Mouse (Mus musculus): Measurements from ENCODE around the gene Frmd4b. TPM values are rescaled to one million over a fixed set of nuclear protein-coding genes. Genes with fewer than 3 reads are reported as not detected.

Frmd4b gene
- polyA plus RNA-seq, 1 experiment from 2014 or later, result 22.2 TPM

DNA sequence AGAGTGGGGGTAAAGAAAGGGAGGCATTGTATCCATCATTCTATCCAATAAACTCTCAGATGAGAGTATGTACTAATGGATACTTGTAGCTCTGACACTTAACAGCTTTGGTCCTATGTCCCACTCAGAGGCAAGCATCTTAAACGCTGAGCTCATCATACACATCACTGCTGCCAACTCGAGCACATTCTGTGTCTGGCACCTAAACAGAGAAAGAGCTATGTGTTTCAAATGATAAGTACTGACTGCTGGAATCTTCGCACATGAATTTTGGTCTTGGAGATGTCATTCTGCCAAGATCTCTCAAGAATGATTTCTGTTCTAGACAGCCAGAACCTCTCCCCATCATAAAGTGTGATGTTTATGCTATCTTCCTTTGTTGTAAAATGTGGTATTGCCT lies 284.0 kb downstream of the Frmd4b start:
- H3K27me3 ChIP-seq (ENCODE audit: control insufficient read depth, insufficient read depth, low read length), result no peaks in the 10 kb centered on the region
- H3K9ac ChIP-seq (replicated peaks; ENCODE audit: low read depth, low read length), result no peak overlapping the region
- no peaks in the 10 kb centered on the region for H3K36me3 ChIP-seq (ENCODE audit: control insufficient read depth, insufficient read depth, low read length)
- H3K27ac ChIP-seq (ENCODE audit: low read length), result no peak overlapping the region
- no peaks in the 10 kb centered on the region for H3K4me1 ChIP-seq (ENCODE audit: control insufficient read depth, insufficient read depth, low read length)
- H3K4me2 ChIP-seq (replicated peaks; ENCODE audit: low read depth, low read length), result no peak overlapping the region
- H3K9me3 ChIP-seq (ENCODE audit: control insufficient read depth, low read depth, low read length), result no peaks in the 10 kb centered on the region
- H3K4me3 ChIP-seq (ENCODE audit: low read depth, low read length), result no peak overlapping the region
- WGBS, result 76% methylated on average over 3 of the region's 3 CpGs
- no peak for ATAC-seq (ENCODE audit: insufficient number of reproducible peaks, insufficient read depth, low FRiP score, low read depth)

DNA sequence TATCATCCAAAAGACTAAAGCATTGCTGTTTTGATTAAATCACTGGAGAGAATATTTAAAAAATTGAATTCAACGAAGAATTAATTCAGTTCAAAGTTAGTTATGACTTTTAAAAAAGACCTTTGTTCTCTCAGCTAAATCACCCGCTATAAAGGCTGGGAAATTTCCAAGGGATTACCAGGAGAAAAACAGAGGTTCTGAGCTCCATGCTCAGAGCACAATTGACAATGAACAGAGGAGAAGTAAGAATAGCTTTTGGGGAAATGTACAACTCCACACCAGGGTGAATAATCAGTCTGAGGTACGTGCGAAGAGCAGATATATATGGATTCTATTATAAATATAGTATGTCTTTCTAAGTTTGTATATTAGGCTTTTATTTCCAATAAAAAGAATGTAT lies 293.4 kb downstream of the Frmd4b start:
- ATAC-seq (ENCODE audit: insufficient number of reproducible peaks, insufficient read depth, low FRiP score, low read depth), result no peak
- 81% methylated on average over 4 of the region's 4 CpGs for WGBS
- H3K9ac ChIP-seq (replicated peaks; ENCODE audit: low read depth, low read length), result no peak overlapping the region
- H3K4me1 ChIP-seq (ENCODE audit: control insufficient read depth, insufficient read depth, low read length), result no peaks in the 10 kb centered on the region
- no peak overlapping the region for H3K4me2 ChIP-seq (replicated peaks; ENCODE audit: low read depth, low read length)
- no peaks in the 10 kb centered on the region for H3K36me3 ChIP-seq (ENCODE audit: control insufficient read depth, insufficient read depth, low read length)
- H3K4me3 ChIP-seq (ENCODE audit: low read depth, low read length), result no peak overlapping the region
- H3K27me3 ChIP-seq (ENCODE audit: control insufficient read depth, insufficient read depth, low read length), result no peaks in the 10 kb centered on the region
- no peak overlapping the region for H3K27ac ChIP-seq (ENCODE audit: low read length)
- H3K9me3 ChIP-seq (ENCODE audit: control insufficient read depth, low read depth, low read length), result no peaks in the 10 kb centered on the region

- no peak overlapping the region for H3K9ac ChIP-seq (replicated peaks; ENCODE audit: low read depth, low read length)
- no peak overlapping the region for H3K27ac ChIP-seq (ENCODE audit: low read length)
- WGBS, result 77% methylated on average over 12 of the region's 12 CpGs
- no peak overlapping the region for H3K4me2 ChIP-seq (replicated peaks; ENCODE audit: low read depth, low read length)
- no peaks in the 10 kb centered on the region for H3K36me3 ChIP-seq (ENCODE audit: control insufficient read depth, insufficient read depth, low read length)
- no peak for ATAC-seq (ENCODE audit: insufficient number of reproducible peaks, insufficient read depth, low FRiP score, low read depth)
- no peak overlapping the region for H3K4me3 ChIP-seq (ENCODE audit: low read depth, low read length)
- no peaks in the 10 kb centered on the region for H3K4me1 ChIP-seq (ENCODE audit: control insufficient read depth, insufficient read depth, low read length)
- no peaks in the 10 kb centered on the region for H3K27me3 ChIP-seq (ENCODE audit: control insufficient read depth, insufficient read depth, low read length)
- no peaks in the 10 kb centered on the region for H3K9me3 ChIP-seq (ENCODE audit: control insufficient read depth, low read depth, low read length)
Observed at GRCm38 (mm10) chr6:97322126-97322525, 295.2 kb downstream of the Frmd4b start.

- Histone ChIP-seq H3K9ac (replicated peaks; ENCODE audit: low read depth, low read length) (no peak overlapping the region), H3K4me1 (ENCODE audit: control insufficient read depth, insufficient read depth, low read length) (no peaks in the 10 kb centered on the region), H3K27ac (ENCODE audit: low read length) (no peak overlapping the region), H3K9me3 (ENCODE audit: control insufficient read depth, low read depth, low read length) (no peaks in the 10 kb centered on the region), H3K27me3 (ENCODE audit: control insufficient read depth, insufficient read depth, low read length) (no peaks in the 10 kb centered on the region), H3K4me2 (replicated peaks; ENCODE audit: low read depth, low read length) (no peak overlapping the region), H3K36me3 (ENCODE audit: control insufficient read depth, insufficient read depth, low read length) (no peaks in the 10 kb centered on the region), H3K4me3 (ENCODE audit: low read depth, low read length) (no peak overlapping the region)
- WGBS, result 73% methylated on average over 11 of the region's 11 CpGs
- no peak for ATAC-seq (ENCODE audit: insufficient number of reproducible peaks, insufficient read depth, low FRiP score, low read depth)
Observed at GRCm38 (mm10) chr6:97321156-97321555, 296.2 kb downstream of the Frmd4b start.

- H3K4me2 ChIP-seq (replicated peaks; ENCODE audit: low read depth, low read length), result no peak overlapping the region
- no peak overlapping the region for H3K4me3 ChIP-seq (ENCODE audit: low read depth, low read length)
- no peaks in the 10 kb centered on the region for H3K9me3 ChIP-seq (ENCODE audit: control insufficient read depth, low read depth, low read length)
- H3K9ac ChIP-seq (replicated peaks; ENCODE audit: low read depth, low read length), result no peak overlapping the region
- 74% methylated on average over 4 of the region's 4 CpGs for WGBS
- no peak for ATAC-seq (ENCODE audit: insufficient number of reproducible peaks, insufficient read depth, low FRiP score, low read depth)
- no peaks in the 10 kb centered on the region for H3K27me3 ChIP-seq (ENCODE audit: control insufficient read depth, insufficient read depth, low read length)
- no peaks in the 10 kb centered on the region for H3K4me1 ChIP-seq (ENCODE audit: control insufficient read depth, insufficient read depth, low read length)
- no peaks in the 10 kb centered on the region for H3K36me3 ChIP-seq (ENCODE audit: control insufficient read depth, insufficient read depth, low read length)
- H3K27ac ChIP-seq (ENCODE audit: low read length), result no peak overlapping the region
Observed at GRCm38 (mm10) chr6:97319081-97319480, 298.3 kb downstream of the Frmd4b start.

GRCm38 (mm10) chr6:97317956-97318355 lies 299.4 kb downstream of the Frmd4b start:
- 95% methylated on average over 3 of the region's 3 CpGs for WGBS
- Histone ChIP-seq H3K4me3 (ENCODE audit: low read depth, low read length) (no peak overlapping the region), H3K9ac (replicated peaks; ENCODE audit: low read depth, low read length) (no peak overlapping the region), H3K9me3 (ENCODE audit: control insufficient read depth, low read depth, low read length) (no peaks in the 10 kb centered on the region), H3K36me3 (ENCODE audit: control insufficient read depth, insufficient read depth, low read length) (no peaks in the 10 kb centered on the region), H3K27ac (ENCODE audit: low read length) (no peak overlapping the region), H3K27me3 (ENCODE audit: control insufficient read depth, insufficient read depth, low read length) (no peaks in the 10 kb centered on the region), H3K4me2 (replicated peaks; ENCODE audit: low read depth, low read length) (no peak overlapping the region), H3K4me1 (ENCODE audit: control insufficient read depth, insufficient read depth, low read length) (no peaks in the 10 kb centered on the region)
- ATAC-seq (ENCODE audit: insufficient number of reproducible peaks, insufficient read depth, low FRiP score, low read depth), result no peak

DNA sequence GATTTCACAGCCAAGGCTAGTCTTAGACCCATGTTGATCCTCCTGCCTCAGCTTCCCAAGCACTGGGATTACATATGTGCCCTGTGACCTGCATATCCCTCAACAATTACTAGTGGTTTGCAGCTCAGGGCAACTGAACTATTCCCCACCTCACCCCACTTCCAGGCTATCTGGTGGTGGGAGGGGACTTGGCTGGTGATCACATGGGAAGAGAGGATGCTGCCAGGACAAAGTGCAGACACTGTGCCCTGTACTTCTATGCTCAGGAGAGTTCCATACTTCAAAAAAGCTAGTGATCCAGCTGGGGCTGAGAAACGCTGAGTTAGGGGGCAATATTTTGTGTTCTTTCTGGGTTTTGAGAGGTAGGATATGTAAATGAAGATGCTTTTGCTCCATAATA lies 300.6 kb downstream of the Frmd4b start:
- H3K4me2 ChIP-seq (replicated peaks; ENCODE audit: low read depth, low read length), result no peak overlapping the region
- H3K27ac ChIP-seq (ENCODE audit: low read length), result no peak overlapping the region
- H3K27me3 ChIP-seq (ENCODE audit: control insufficient read depth, insufficient read depth, low read length), result no peaks in the 10 kb centered on the region
- 88% methylated on average over 1 of the region's 1 CpGs for WGBS
- no peak for ATAC-seq (ENCODE audit: insufficient number of reproducible peaks, insufficient read depth, low FRiP score, low read depth)
- H3K4me1 ChIP-seq (ENCODE audit: control insufficient read depth, insufficient read depth, low read length), result no peaks in the 10 kb centered on the region
- no peaks in the 10 kb centered on the region for H3K36me3 ChIP-seq (ENCODE audit: control insufficient read depth, insufficient read depth, low read length)
- H3K9me3 ChIP-seq (ENCODE audit: control insufficient read depth, low read depth, low read length), result no peaks in the 10 kb centered on the region
- no peak overlapping the region for H3K9ac ChIP-seq (replicated peaks; ENCODE audit: low read depth, low read length)
- H3K4me3 ChIP-seq (ENCODE audit: low read depth, low read length), result no peak overlapping the region

DNA sequence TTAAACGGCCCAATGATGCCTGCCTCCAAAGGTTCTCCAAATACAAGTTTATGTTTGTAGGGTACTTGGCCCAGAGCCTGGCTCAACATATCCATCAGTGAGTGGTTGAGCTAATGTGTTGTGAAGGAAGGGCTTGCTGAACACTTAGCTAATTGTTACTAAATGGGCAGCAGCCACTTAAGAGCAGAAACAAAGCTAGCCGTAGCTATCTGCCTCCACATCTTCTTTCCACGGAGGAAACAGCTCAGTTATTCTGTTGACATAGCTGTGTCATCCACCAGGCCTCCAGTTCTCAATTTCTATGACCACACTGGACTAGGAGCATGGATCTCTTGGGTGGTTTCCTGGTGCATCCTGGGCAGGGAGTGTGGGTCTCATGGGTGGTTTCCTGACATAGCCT lies 302.0 kb downstream of the Frmd4b start:
- no peaks in the 10 kb centered on the region for H3K9me3 ChIP-seq (ENCODE audit: control insufficient read depth, low read depth, low read length)
- H3K9ac ChIP-seq (replicated peaks; ENCODE audit: low read depth, low read length), result no peak overlapping the region
- H3K27me3 ChIP-seq (ENCODE audit: control insufficient read depth, insufficient read depth, low read length), result no peaks in the 10 kb centered on the region
- no peak overlapping the region for H3K4me2 ChIP-seq (replicated peaks; ENCODE audit: low read depth, low read length)
- H3K4me3 ChIP-seq (ENCODE audit: low read depth, low read length), result no peak overlapping the region
- H3K36me3 ChIP-seq (ENCODE audit: control insufficient read depth, insufficient read depth, low read length), result no peaks in the 10 kb centered on the region
- no peak for ATAC-seq (ENCODE audit: insufficient number of reproducible peaks, insufficient read depth, low FRiP score, low read depth)
- no peaks in the 10 kb centered on the region for H3K4me1 ChIP-seq (ENCODE audit: control insufficient read depth, insufficient read depth, low read length)
- no peak overlapping the region; the same call in 1 of the 2 replicates for H3K27ac ChIP-seq (ENCODE audit: low read length)
- 54% methylated on average over 3 of the region's 3 CpGs for WGBS

DNA sequence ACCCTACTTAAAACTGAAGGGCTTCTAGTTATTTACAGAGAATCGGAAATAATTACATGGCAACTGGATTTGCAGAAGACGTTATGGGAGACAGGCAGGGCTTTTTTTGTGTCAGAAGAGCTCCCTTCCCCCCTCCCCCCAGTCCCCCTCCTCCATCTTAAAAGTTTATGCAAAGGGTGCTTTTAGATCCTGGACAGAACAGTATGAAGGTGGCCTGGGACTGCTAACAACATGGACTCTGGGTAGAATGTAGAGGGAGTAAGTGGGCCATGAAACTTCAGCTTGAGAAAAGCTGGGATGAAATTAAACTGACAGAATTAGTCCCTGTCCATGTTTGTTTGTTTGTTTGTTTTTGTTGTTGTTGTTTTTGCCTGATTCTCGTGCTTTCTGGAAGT lies 304.8 kb downstream of the Frmd4b start:
- no peaks in the 10 kb centered on the region for H3K9me3 ChIP-seq (ENCODE audit: control insufficient read depth, low read depth, low read length)
- peak overlapping the region; percentile 30 for H3K4me3 ChIP-seq (ENCODE audit: low read depth, low read length)
- no peaks in the 10 kb centered on the region for H3K27me3 ChIP-seq (ENCODE audit: control insufficient read depth, insufficient read depth, low read length)
- peak overlapping the region; percentile 52 for H3K4me2 ChIP-seq (replicated peaks; ENCODE audit: low read depth, low read length)
- 0 out of 2 replicates have a peak overlapping the region, but pooled peaks have one; percentile 1 for H3K9ac ChIP-seq (replicated peaks; ENCODE audit: low read depth, low read length)
- WGBS, result under 1% methylated on average over 3 of the region's 3 CpGs
- H3K27ac ChIP-seq (ENCODE audit: low read length), result peak overlapping the region; percentile 52; the same call in 1 of the 2 replicates
- no peaks in the 10 kb centered on the region for H3K36me3 ChIP-seq (ENCODE audit: control insufficient read depth, insufficient read depth, low read length)
- no peaks in the 10 kb centered on the region for H3K4me1 ChIP-seq (ENCODE audit: control insufficient read depth, insufficient read depth, low read length)
- ATAC-seq (ENCODE audit: insufficient number of reproducible peaks, insufficient read depth, low FRiP score, low read depth), result no peak; the same call in 1 of the 2 replicates
